Mouse (Mus musculus): ENCODE measurements around the gene Lekr1. TPM values are rescaled to one million over a fixed set of nuclear protein-coding genes. Genes with fewer than 3 reads are reported as not detected.
A peak's percentile ranks its signal among the peaks of the same experiment; 100 is the strongest.

Gene Lekr1
- total RNA-seq, 1 experiment from 2014 or later, result 3.7 TPM

DNA sequence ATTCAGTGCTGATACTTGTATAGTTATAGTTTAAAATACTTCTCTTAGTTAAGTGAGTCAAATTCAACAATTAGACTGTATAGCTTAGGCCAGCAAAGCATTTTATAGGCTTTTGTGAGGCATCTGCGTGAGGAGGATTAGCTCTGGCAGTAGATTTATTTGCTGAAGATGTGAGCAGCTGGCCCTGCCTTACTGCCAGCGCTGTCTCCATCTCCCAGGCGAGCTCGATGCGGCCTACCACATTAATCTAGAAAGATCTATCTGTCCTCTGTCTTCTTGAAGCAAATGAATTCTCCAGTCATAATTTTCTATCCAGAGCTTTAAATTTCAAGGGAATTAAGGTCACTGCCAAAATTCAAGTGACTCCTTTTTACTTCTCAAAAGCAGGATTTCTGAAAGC lies 170.4 kb downstream of the Lekr1 start:
- no peak for DNase-seq

DNA sequence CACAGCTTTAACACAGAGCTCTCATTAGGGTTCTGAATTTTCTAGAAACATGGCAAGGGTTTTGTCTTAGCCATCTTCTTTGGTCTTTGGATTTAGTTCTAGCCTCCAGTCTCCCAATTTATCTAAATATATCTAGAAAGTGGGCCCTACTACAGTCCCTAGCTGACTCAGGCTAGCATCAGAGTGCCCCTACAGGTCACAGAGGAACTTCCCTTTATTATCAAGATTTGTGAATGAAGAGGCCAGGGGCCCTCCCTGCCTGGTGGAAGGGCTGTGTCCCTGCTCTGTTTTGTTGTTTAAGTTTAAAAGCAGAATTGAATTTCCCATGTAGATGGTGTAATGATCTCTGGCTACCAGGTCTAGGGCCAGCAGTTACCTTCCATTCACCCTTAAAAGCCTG lies 173.6 kb downstream of the Lekr1 start:
- DNase-seq, result no peak

DNA sequence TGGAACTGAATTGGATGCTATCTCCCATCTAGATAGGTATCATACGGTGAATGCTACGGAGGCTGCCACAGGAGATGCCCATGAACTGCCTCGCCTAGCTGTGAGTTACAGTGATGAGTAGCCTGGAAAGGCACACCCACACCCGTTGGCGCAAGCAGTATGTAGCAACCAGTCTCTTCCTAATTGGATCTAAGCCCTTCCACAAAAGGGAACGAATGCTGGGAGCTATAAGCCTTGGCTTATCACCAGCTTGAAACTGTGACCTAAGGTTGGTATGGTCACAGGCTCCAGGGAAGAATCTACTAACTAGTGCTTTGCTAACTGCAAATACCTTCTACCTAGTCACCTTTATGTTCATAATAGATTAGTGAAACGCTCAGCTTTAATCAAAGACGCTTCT lies 175.1 kb downstream of the Lekr1 start:
- no peak for DNase-seq

DNA sequence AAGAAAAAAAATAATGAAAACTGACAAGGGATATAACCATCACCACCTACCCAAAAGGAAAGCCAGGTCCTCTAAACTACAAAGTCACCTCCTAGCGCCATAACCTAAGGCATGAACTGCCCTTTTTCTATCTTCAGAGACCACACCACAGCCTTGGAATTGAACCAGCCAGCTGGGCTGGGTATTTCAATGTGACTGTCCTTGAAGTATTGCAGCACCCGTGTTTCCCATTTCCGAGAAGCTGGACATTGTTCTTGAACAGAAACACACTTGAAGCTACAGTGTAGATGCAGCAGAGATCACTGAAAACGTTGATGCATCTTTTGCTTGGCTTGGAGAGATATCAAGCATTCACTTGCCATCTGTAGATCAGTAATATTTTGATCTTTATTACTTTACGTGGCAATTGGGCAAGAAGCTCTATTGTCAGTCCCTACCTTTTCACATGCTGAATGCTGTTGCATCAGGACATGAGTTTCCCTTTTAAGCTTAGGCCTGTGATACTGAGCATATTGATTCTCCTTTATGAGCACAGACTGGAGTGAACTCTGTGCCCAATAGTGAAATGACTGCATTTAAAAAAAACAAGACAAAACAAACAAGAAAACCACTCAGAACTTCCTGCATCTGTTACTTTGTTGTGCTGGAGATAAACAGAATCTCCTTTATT lies 176.6 kb downstream of the Lekr1 start:
- no peak for DNase-seq

DNA sequence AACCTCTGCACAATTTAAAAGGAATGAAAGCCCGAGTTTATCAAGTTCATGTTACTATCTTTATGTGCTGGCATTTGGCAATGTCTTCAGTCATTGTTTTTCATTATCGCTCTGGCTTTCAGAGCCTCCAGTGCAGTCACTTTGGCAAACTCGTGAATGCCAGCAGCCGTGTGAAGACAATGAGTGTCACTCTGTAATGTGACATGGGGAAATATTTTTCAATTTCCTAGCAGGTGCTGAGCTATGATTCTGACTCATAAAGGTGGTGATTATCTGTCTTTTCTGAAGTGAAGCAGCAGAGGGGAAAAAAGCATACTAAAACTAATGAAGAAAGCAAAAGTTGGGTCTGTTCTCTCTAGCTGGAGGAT lies 177.1 kb downstream of the Lekr1 start:
- DNase-seq, result no peak

DNA sequence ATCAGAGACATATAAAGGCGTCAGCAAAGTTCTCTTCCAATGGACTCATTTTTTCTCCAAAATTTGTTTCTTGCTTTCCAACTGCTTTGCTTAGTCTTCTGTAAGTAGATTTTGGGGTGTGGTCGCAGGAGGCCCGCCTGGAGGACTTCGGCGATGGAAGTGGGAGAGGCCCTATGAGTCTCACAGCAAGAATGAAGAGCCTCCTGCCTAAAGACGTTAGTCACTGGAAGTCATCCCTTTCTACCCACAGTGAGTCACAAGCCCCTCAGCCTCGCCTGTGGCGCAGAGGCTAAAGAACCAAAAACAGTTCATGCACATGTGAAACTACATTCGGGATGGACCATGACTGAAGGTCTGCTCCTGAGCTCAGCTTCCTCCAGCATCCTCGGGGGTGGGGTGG lies 178.3 kb downstream of the Lekr1 start:
- DNase-seq, result no peak

DNA sequence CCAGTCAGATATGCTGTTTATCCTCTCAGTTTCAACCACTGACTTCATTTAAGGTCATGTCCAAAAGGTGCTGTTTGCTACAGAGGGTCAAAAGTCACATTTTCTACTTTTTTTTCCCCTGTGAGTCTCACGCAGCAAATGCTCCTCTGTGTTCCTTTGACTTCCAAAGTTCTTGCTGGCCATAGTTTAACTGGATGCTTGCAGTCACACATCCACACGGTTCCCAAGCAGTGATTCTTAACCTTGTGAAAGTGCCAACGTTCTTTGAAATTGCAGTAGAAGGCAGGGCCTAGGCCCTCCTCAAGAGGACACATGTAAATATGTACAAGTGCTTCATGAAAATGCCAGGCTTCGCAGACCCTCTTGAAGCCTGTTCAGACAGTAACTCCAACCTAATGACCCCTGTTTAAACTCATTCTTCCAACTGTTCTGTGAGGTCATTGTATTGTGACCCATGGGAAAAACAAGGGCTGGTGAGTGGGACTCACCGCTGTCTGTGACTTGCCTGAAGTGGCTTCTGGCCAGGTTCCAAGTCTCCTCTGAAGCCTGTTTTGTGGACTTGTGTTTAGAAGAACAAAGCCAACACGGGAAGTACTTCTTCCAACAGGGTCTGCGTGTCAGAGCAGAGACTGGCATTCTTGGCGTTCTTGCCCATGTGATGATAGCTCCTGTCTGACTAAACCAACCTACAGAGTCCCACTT lies 179.0 kb downstream of the Lekr1 start:
- DNase-seq, result no peak

DNA sequence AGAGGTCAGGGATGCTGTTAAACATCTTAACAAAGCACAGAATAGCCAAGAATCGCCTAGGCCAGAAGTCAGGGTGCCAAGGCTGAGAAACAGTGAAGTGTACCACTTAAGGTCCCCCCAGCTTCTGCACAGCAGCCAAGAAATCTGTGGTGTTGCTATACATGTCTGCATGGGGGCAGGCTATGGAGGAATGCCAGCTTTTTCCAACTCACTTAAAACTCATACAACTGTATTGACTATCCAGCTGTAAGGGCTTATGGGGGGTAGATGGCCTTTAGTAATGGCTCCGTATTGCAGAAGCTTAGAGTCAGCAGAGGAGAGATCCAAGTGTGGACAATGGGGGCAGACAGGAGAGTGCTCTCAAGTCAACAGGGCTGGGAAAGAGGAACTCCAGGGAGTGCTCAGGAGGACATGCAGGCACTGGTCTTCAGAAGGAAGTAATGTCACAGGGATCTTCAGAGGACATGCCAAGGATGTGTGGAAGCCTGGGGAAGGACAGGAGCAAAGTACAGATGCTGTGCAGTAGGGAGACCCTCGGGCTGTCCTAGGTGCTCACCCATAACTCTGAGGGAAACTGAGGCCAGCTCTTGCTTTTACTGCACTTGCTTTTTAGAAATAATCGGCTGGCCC lies 181.2 kb downstream of the Lekr1 start:
- no peak for DNase-seq

DNA sequence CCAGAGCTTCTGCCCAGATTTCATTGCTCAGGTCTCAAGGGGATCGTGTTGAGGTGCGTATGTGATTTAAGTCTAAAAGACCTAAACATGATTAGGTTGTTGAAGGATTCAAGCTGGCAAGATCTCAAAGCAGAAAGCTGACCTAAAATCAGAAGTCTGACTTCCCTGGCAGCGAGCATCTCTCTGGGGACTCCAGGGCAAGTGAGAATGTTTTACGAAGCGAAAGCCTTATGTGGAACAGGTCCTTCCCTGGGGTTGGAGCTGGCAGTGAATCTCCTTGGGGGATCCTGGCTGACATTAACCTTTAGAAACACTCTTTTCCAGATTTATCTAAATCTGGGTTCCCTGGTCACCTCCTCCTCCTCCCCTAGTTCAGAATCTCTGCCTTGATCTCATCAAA lies 187.7 kb downstream of the Lekr1 start:
- peak; percentile 54 for DNase-seq

DNA sequence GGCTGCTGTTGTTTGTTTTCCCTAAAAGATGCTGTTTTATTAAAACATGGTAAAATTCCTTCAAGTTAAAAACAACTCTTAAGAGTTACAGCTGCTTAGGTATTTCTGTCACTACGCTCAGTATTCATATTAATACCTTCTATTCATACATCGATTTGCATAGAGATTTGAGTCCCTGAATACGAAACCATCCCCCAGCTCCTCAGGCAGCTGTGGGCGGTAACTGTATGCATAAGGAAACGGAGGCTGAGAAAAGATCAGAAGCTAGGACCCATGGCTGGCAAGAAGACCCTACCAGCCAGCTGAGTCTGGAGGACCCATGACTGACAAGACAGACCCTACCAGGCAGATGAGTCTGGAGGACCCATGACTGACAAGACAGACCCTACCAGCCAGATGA lies 189.5 kb downstream of the Lekr1 start:
- DNase-seq, result no peak

DNA sequence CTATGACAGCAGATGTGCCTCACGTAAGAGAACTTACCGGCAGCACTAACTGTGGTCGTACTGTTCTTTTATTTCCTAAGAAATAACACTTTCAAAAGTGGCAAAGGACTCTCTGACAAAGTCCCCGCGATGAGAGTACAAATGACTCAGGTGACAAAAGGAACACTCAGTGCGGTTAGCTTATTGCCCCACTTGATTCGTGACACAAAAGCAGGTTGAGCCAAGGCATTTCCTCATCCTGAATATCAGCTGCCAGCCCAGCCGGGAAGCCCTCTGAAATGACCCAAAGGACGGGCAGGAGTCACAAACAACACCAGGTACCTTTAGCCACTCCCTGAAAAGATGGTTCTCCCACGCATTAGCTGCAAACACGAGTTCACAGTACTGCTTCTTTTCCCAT lies 192.1 kb downstream of the Lekr1 start:
- peak; percentile 62 for DNase-seq

DNA sequence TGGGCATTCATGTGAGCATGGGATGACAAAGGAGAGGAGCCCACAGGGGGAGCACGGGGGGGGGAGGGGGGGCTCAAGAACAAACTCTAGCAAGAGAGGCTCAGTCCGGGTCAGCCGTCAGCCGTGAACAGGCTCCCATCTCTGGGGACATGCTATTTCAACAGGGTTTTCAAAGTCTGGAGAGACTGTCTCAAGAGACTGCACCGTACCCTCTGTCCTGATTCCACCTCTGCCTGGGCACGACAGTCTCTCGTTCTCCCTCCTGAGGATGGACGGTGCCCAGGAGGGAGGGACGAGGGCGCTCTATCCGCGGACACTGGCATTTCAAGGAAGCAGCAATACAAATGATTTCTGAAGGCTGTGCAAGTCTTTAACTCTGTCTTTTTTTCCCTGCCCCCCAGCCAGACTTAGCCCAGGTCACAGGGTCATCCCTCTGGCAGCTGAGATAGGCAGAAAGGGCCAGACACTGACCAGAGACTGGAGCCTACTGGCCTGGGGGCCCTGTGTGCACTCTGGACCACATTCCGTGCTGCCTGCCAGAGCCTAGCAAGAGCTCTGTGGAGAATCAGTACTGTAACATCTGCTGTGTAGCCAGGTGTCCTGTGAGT lies 192.8 kb downstream of the Lekr1 start:
- peak; percentile 61 for DNase-seq

DNA sequence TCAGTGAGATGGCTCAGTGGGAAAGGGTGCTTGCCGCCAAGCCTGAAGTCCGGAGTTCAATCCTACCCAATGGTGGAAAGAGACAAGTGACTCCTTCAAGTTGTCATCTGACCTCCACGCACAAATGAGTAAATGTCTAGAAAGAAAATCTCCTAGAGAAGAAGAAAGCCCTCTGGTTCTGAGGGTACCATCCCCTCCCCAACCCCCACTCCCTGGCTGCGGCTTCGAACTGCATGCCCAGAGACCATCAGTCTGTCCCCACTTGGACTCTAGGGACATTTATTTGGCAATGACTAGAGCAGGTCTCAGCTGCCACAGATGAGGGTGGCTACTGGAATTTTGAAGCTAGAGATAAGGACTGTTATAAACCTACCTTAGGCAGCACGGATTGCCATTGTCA lies 193.7 kb downstream of the Lekr1 start:
- no peak for DNase-seq

DNA sequence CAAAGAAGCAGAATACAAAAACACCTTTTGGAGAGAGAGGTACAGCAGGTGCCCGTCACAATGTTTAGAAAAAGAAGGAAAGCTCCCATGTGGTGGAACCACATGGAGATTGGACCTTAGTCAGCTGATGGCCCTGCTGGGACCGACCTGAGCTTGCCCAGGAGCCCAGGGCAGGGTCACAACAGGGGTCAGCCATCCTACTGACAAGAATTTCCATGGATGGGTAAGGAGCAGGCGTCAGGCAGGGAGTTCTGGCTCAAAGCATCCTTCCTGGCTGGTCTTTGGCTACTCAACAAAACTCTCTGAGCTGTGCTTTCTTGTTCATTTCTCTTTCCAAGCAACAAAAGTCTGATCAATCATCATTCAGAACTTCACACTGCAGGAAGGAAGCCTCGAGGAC lies 194.9 kb downstream of the Lekr1 start:
- no peak for DNase-seq

DNA sequence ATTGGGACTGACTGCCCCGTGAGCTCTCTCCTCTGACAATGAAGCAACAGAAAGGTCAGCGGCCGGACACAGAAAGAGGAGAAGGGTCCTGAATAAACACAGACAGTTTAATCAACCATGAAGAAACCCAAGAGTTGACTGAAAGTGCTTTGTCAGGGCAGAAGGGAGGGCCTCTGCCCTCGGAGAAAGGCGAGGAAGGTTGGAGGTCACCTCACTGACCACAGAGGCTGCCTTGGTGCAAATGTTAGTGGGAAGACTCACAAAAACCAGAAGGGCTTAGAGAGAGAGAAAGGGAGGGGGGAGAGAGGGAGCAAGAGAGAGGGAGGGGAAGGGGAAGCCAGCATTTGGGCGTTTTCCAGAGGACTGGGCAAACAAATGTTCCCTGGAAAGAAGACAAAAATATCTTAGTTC lies 195.4 kb downstream of the Lekr1 start:
- peak; percentile 34 for DNase-seq

DNA sequence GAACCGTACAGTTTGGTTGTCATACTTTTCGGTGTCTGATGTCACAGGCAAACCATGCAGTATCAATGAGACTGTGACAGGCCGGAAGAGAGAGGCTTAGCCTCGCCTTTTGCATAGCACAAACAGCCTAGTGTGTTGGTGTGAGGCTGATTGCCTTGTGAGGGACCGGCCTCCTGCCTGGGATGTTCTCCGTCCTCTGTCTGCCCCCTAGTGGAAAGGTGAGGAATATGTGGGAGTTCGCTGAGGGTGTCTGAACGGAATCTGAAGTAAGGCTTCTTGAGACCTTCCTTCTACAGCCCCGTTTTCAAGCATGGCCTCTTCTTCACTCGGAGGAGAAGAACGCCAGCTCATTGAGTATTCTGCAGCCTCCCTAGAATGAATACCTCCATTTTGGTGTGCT lies 197.3 kb downstream of the Lekr1 start:
- DNase-seq, result peak; percentile 91

DNA sequence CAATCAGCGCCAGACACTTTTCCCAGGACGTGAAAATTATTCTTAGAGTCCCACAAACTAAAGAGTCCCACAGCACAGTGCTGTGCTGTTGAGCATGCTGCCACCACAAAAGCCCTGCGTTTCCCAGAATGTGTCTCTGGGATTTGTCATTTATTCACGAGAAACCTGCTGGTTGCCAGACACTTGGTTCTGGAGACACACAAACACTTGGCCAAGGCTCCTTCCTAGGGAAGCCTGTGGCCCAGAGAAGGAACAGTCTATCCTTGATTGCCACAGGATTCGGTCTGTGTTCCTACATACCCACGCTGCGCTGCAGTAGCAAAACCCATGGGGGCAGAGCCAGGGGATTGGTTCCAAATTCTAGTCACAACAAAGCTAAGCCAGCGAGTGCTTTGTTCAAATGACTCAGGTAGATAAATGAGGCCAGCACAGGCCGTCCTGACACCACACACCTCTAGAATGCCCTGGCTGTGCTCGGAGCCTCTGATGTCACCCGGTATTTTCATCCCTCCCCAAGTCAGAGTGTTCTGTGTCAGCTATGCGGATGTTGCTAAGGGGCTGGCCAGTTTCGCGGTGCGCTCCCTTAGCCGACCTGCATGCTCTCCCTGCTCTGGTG lies 197.8 kb downstream of the Lekr1 start:
- peak; percentile 40 for DNase-seq

DNA sequence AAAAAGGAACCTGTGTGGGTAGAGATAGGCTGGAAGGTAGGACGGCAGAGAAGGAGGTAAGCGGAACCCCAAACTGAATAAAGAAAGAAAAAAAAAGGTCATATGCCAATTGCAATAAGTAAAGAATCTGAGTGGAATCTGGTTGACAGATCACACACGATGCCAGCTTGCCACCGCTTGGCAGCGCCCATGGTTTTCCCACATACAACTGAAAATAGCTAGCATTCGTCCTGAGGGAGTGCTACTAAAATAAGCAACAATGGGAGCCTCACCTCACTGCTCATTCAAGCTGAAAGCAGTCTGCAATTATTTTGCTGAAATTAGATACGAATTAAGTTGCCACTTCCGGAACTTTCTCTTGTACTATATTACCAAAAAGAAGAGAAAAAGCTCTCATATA lies 202.9 kb downstream of the Lekr1 start:
- DNase-seq, result no peak

DNA sequence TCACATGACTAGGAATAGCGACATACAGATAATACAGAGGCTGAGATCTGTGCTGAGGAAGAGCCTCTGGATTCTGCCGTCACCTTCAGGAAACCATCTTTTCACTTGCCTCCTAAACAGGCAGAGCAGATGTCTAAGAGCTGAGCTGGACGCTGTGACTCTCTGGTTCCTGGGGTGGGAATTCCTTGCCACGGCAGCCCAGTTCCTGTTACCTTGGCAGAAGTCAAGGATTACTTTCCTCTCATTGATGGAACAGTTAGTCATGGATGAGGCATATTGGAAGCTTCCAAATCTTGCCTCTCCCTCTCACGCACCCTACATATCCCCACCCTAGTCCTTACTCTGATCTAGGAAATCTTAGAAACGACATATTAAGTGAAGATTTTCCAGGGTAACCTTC lies 203.7 kb downstream of the Lekr1 start:
- peak; percentile 31 for DNase-seq

DNA sequence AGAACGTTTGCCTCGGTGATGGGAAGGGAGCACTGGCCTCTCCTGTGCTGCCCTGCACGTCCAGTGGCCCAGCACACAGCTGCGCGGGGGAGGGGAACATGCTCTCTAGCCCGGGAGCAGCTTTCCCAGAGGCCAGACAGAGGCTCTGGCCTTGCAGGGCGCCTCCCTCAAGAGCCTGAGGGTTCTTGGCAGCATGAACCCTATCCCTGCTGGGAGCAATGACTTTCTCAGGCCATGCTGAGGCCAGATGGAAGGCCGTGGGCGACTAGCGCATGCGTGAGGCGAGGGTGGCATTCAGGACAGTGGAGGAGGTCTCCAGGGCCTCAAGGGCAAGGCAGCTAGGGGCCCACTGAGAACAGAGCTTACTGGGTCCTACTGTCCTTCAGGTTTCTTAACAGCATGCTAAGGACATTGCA lies 205.2 kb downstream of the Lekr1 start:
- peak; percentile 90 for DNase-seq

DNA sequence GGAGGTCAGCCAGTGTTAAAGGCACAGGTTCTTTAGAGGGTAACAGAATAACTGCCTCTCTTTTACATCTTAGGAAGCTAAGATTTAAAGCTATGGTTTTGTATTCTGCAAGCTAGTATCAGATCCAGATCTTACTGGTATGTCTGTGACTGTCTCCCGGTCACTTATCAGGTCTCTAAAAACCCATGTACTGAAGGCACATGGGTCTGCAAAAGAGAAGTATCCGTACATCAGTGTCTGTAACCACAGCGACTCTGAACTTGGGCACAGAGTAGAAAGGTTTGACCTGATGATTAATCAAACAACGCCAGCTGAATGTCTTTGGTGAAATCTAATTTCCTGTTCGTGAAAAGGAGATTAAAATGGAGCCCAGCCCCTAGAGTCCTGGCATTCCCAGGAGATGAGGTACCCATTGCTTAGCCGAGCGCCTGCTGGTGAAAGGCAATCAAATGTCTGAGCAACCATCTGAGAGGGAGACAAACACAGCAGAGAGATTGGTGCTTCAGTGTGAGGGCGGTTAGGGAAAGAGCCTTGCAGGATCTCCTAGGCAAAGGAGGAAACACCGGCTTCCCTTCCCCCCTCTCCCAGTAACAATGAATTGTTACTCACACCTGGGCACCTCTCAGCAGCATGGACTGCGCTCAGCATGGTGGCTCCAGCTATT lies 205.7 kb downstream of the Lekr1 start:
- no peak for DNase-seq

DNA sequence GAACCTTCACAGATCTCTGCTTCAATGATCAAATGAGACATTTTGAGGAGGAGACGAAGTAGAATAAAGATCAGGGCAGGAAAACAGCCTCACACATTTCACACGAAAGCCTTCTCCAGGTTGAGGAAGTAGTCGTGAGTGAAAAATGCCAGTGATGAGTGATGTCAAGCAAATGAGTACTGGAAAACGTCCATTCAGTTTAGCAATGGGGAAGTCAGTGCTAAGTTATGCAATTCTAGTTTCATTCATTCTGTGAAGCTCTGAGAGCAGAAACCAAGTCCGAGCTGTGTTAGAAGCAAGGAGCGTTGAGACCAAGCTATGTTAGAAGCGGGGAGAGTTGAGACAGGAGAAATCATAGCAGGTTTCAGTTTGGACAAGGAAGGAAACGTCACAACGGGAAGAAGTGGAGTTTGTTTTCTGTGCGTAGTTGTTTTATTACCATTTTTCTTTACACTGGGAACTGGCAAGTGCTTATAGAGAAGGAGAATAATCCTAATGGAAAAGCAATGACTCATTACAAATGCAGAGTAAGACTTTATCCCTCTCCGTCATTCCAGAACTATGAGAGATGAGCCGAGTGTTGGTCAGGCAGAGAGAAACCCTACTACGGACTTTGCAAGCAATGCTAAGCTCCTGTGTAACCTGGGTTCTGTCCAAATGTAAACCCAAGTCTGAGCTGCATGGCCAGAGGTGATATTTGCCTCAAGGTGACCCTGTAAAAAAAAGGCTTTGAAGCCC lies 207.2 kb downstream of the Lekr1 start:
- no peak for DNase-seq
